Mouse (Mus musculus): ENCODE measurements around the gene Pdhb. TPM values are rescaled to one million over a fixed set of nuclear protein-coding genes. Genes with fewer than 3 reads are reported as not detected.

The Pdhb gene
- total RNA-seq, 2 experiments from 2014 or later, result 169 to 171 TPM

DNA sequence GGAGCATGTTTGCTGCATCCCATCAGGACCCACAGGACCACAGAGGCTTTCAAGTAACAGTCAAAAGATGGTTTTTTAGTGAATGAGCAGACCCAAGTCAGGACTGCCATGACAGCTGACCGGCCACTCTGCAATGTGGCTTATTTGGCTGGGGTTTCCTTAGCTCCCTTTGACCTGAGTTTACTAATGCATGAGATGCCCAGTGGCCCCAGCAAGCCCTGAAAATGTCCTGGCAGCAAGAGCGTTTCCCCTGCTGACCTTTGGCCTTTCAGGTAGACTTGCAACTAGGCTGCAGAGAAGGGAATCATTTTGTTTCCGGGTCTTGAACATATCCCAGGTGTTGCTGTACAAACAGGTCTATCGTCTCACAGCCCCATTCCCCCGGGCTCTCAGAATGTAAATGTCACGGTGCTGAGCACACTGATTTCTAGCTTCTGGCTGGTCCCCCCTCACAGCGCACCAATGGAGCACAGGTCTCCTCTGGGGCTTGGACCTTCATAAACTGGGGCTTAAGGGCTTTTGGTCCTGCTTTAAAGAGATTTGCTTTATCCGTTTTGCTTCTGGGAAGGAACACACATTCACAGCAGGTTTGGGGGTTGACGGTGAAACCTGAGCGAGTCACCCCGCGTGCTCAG, 18.6 kb upstream of the Pdhb start:
- DNase-seq (ENCODE audit: low spot score in 2 of 2), result no peak

- DNase-seq (ENCODE audit: low spot score in 2 of 2), result no peak
These were observed 17.7 kb upstream of the Pdhb start for GRCm38 (mm10) chr14:8190556-8190955.

DNA sequence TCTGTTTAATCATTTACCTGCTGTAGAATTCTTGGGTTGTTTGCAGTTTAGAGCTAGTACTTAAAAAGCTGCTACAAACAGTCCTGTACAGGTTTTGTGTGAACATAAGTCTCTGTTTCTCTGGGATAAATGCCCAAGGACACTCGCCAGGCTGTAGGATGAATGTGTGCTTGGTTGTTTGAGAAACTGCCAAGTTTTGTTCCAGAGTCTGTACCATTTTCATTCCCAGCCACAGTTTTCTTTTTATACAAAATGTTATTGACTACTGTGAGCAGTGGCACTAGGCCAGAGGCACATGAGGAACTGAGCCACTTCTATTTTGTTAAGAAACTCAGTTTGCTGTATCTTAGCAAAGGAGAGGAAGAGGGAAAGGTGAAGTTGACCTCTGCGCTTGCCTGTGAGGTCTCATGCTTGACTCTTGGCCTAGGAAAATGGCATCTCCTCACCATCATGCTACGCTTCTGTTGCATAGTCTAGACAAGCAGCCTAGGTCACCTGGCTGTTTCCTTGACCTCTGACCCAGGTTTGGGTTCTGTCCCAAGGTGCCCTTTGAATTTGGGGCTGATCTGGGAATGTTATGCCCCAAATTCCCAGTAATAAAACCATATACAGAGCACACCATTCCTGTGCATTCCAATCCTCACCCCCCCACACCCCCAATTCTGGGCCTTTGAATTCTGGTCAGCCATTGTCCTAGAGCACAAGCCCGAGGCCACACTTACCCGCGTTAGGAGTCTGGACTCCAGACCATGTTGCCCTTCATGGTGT, 13.6 kb upstream of the Pdhb start:
- DNase-seq (ENCODE audit: low spot score in 2 of 2), result peak; percentile 70 to 92

DNA sequence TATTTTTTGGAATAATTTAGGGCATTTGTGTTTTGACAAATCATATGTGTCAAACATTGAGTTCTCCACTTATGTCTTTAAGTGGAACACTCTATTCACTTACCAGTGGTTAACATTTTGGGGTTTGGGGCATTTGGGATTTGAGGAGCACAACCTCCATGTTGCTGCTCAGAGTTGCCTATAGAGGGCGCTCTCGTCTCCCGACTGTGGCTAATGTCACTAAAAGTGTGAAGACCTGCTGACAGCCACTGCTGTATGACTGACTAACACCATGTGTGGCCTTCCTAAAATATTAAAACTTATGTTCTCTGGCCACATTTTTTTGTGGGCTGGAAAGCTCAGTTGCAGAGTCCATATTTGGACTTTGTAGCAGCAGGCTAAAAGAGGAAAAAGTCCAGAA, 10.5 kb upstream of the Pdhb start:
- DNase-seq (ENCODE audit: low spot score in 2 of 2), result no peak

- no peak for DNase-seq (ENCODE audit: low spot score in 2 of 2)
These were observed 7.7 kb upstream of the Pdhb start for GRCm38 (mm10) chr14:8180371-8181035.

DNA sequence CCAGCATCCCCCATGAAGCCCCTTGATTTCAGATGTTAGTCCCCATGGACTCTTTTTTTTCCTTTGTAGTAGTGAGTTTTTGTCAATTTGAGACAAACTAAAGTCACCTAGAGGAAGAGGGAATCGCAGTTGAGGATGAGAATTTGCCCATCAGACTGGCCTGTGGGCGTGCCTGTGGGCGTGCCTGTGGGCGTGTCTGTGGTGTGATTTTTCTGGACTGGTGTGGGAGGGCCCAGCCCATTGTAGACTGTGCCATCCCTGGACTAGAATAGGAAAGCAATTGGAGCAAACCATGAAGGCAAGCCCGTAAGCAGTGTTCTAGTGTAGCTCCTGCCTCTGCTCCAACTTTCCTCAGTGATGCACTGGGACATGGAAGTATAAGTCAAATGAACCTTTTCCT, 3.4 kb upstream of the Pdhb start:
- DNase-seq (ENCODE audit: low spot score in 2 of 2), result no peak

DNA sequence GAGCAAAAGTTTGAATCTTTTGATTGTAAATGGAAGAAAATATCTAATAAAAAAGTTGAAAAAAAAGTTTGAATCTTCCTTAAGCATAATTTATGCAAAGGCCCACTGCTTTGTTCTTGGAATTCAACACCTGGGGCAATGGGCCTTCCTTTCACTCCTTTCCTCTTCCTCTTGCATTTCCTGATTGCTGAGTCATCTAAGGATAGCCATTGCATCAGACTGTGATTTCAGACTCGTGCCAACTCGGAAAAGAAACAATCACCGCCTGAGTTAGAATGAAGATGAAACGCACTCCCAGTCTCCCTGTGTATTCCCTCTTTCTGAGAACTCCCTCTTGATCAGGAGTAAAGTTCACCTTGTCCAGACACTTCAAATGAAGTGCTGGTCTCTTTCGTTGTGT, 1.8 kb upstream of the Pdhb start:
- DNase-seq (ENCODE audit: low spot score in 2 of 2), result no peak

- DNase-seq (ENCODE audit: low spot score in 2 of 2), result peak in 1 of 2 experiments; percentile 49
These were observed 871 bp upstream of the Pdhb start for GRCm38 (mm10) chr14:8173542-8174250.

DNA sequence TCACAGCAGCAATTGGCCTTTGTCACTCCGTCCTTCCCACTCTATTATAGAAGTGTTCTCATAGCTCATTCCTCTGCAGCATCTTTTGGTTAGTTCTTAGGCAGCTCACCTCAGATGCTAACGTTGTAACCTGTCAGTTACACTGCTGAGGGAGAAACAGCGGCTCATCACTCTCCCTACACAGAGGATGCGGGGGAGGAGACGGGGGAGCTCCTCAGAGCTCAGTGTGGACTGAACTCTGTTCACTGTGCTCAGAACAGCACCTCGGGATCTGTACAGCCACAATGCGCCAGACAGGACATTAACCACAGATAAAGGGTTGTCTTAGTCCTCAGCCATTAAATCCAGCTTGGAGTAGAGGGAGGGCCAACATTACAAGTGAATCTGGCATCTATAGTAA, 8.4 kb downstream of the Pdhb start:
- DNase-seq (ENCODE audit: low spot score in 2 of 2), result no peak

DNA sequence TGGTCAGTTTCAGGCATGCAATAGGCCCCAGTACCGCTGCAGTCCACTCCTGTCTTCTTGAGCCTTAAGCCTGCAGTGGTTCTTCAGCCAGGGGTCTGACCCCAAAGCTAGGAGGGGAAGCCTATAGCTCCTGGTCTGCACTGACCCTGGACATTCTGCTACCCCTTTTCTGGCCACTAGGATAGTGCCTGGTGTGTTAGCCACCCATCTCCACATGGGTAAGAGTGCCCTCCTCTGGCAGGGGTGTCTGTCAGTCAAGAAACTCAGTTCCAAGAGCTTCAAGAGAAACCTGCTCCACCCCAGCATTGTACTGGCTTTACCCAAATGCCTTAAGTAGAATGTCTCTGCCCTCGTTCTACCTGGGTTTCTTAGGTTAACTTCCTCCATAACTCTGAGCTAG, 11.0 kb downstream of the Pdhb start:
- DNase-seq (ENCODE audit: low spot score in 2 of 2), result no peak

- DNase-seq (ENCODE audit: low spot score in 2 of 2), result no peak
These were observed 13.7 kb downstream of the Pdhb start for GRCm38 (mm10) chr14:8159141-8159540.

GRCm38 (mm10) chr14:8158721-8159120, 14.1 kb downstream of the Pdhb start:
- DNase-seq (ENCODE audit: low spot score in 2 of 2), result no peak

DNA sequence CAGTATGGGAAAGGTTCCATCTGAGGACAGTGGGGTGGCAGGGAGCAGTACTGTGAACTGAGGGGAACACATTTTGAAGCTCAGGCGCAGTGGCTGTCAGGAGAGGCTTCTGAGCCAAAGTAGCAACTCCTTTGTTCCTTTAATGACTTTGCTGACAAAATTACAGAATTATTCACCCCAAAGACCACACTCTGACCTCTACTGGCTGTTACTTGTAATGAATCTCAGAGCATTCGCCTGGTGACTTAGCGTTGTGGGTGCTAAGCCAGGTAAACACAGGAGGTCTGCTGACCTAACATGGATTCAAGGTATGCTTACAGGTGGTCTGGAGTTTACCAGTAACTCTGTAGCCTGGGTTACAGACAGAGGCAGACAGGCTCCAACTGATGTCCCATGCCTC, 15.9 kb downstream of the Pdhb start:
- no peak for DNase-seq (ENCODE audit: low spot score in 2 of 2)

DNA sequence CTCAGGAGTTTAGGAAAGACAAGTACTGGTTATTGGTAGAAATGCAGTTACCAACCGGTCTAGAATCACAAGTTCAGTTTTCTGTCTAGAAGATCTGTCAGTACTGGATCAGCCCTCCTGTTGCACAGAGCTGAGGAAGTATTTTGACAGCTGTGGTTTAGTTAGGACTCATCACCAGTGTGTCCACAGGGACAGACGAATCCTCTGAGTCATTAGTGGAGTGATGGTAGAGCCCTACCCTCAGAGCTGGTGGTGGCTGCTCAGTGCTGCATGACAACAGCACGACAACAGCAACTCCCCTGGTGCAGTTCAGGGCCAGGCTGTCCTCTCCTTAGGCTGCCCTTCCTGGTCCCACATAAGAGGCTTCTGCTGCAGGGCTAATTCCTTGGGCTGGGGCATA, 18.8 kb downstream of the Pdhb start:
- DNase-seq (ENCODE audit: low spot score in 2 of 2), result no peak

DNA sequence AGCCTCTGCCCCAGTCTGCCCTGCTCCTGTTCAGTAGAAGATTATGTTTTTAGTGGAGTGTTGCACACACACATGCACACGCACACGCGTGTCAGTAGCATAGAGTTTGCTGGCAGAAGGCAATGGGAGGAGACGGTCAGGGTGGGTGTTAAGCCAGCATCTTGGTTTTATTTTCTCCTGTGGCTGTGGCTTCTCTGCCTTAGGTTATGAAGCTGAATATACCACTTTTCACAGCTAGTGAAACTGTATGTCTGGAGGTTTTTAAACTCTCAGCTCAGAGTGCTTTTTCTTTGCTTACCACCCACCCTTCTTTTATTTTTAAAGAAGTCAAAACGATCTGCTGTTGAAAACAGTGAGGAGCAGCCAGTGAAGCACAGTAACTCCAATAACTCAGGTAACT, 21.1 kb downstream of the Pdhb start:
- DNase-seq (ENCODE audit: low spot score in 2 of 2), result no peak

DNA sequence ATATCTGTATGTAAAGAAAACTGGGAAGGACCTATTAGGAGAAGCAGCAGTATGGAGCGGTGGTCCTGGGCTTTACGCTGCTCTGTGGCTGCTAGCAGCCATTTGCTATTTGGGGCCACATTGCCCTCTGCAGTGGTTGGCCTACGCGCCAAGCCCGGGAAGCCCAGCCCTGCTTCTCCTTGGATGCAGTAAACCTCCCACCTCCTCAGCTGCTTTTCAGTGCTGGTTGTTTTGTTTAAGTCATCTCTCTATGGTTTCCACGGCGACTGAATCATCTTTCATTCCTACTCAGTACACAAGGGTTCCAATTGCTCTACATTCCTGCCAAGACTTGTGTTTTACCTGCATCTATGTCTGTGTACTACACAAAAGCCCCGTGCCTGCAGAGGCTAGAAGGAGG, 24.0 kb downstream of the Pdhb start:
- DNase-seq (ENCODE audit: low spot score in 2 of 2), result no peak

- DNase-seq (ENCODE audit: low spot score in 2 of 2), result no peak
These were observed 26.1 kb downstream of the Pdhb start for GRCm38 (mm10) chr14:8146611-8147223.

DNA sequence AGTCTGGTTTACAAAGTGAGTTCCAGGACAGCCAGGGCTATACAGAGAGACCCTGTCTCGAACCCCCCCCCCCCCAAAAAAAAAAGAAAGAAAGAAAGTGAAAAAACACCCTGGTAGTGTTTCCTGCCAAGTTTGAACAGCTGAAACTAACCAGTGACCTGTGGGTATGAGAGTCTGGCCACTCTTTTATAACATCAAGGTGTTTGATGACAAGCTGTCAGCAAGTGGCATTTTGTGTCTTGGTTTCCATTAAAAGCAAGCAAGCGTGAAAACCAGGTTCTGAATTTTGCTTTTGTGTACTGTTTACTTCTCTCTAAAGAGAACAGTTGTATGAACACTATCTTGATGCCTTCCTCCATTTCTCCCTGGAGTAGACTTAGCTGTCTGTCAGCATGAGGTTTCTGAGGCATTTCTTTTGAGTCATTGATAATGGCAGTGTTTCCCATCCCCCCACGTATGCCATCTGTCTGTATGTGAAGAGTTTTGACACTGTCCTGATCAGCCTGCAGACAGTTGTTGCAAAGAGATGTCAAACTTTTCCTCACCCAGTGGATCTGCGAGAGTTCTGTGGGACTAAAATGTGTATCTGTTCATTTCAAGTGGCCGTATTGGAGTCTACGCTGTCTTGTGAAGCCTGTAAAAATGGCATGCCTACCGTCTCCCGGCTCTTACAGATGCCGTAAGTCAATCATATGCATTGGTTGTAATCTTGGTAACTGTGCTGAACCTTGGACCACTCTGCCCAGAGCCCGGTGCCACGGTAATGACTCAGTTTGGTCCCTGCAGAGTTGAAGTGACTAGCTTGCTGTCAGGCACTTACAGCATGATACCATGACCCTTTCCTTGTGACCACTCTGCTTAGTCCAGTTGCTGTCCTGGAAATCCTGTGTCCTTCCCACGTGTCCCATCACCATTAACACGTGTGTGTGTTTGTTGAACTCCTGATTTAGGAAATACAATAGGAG, 26.9 kb downstream of the Pdhb start:
- DNase-seq (ENCODE audit: low spot score in 2 of 2), result no peak

- no peak for DNase-seq (ENCODE audit: low spot score in 2 of 2)
These were observed 31.7 kb downstream of the Pdhb start for GRCm38 (mm10) chr14:8141131-8141530.
